Mouse (Mus musculus): ENCODE measurements around the gene Neu4. TPM values are rescaled to one million over a fixed set of nuclear protein-coding genes. Genes with fewer than 3 reads are reported as not detected.

The Neu4 gene
- not detected for polyA plus RNA-seq (2014; fragmentation: Illumina TruSeq; extraction: RNeasy Lipid Tissue Mini Kit (QIAGEN cat#74804); ENCODE audit: low read depth, low replicate concordance)

DNA sequence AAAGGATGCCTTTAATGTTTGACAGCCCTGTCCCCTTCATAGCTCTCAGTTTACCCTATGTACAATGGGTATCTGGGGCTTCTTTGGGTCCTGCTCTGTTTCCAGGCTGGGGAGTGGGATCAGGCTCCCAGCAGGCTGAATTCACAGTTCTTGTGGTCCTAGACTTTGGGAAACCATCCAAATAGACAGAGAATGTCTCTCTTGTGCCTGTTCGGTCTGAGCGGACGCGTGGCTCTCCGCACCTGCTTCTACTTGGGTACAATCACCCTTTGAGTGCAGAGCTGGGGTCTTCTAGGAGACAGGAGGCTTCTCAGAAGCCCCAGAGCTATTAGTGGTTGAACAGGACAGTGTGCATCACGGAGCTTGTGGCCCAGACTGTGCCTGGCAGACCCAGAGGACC is at the start of gene Neu4:
Neu4 (plus strand) TSS at position 301 of the 400 bp plus-strand sequence.

DNA sequence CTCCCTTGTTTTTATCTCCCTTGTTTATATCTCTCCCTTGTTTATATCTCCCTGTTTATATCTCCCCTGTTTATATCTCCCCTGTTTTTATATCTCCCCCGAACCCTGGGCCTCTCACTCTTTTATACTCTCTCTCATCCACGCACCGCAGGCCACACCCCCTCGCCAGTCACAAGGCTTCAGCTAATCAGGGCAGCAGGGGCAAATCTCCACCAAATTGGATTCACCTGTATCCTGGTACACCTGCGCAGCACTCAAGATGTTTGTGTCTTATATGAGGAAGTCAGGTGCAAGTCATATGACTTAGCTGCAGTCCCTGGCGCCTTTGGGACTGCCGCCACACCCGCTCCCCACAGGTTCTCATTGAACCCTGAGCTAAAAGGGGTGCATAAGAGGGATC is 30.0 kb upstream of the Neu4 start, which contains the start of gene Gal3st2c:
Gal3st2c (plus strand) TSS at position 301 of the 400 bp plus-strand sequence.

DNA sequence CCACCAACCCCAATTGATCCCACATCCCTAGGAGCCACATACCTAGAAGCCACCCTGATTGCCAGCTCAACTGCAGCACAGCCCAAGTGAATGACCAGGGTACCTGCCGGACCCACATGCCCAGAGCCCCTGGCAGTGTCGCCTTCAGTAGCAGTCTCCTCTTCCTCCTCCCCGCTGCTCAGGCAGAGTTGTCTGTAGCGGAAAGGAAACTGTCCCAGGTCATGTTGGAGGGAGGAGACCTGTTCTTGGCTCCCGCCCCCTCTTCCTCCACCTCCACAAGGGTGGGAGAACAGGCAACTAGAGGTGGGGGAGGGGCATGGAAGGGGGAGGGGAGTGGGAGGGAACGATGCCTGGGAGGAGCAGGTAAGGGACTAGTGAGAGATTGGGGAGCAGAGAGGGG is 32.1 kb downstream of the Neu4 start, which contains the start of gene Pdcd1:
Pdcd1 (minus strand) TSS at position 181 of the 400 bp plus-strand sequence.

Other genes starting within 250 kb of the Neu4 start
- gene Dtymk, start 218.5 kb upstream of the Neu4 start, polyA plus RNA-seq (2014; fragmentation: Illumina TruSeq; extraction: RNeasy Lipid Tissue Mini Kit (QIAGEN cat#74804); ENCODE audit: low read depth, low replicate concordance) = 41.7 TPM
- gene Ing5, start 216.5 kb upstream of the Neu4 start, polyA plus RNA-seq (2014; fragmentation: Illumina TruSeq; extraction: RNeasy Lipid Tissue Mini Kit (QIAGEN cat#74804); ENCODE audit: low read depth, low replicate concordance) = 12.3 TPM
- gene D2hgdh, start 195.5 kb upstream of the Neu4 start, polyA plus RNA-seq (2014; fragmentation: Illumina TruSeq; extraction: RNeasy Lipid Tissue Mini Kit (QIAGEN cat#74804); ENCODE audit: low read depth, low replicate concordance) = 36.9 TPM
- not detected for gene Gal3st2, start 159.1 kb upstream of the Neu4 start, polyA plus RNA-seq (2014; fragmentation: Illumina TruSeq; extraction: RNeasy Lipid Tissue Mini Kit (QIAGEN cat#74804); ENCODE audit: low read depth, low replicate concordance)
- gene Gal3st2b, start 102.1 kb upstream of the Neu4 start, polyA plus RNA-seq (2014; fragmentation: Illumina TruSeq; extraction: RNeasy Lipid Tissue Mini Kit (QIAGEN cat#74804); ENCODE audit: low read depth, low replicate concordance) = not detected
- gene Gal3st2c, start 29.9 kb upstream of the Neu4 start, polyA plus RNA-seq (2014; fragmentation: Illumina TruSeq; extraction: RNeasy Lipid Tissue Mini Kit (QIAGEN cat#74804); ENCODE audit: low read depth, low replicate concordance) = not detected
- gene Pdcd1, start 32.1 kb downstream of the Neu4 start, polyA plus RNA-seq (2014; fragmentation: Illumina TruSeq; extraction: RNeasy Lipid Tissue Mini Kit (QIAGEN cat#74804); ENCODE audit: low read depth, low replicate concordance) = not detected